Mouse (Mus musculus): Measurements from ENCODE around the gene Fuca1. TPM values are rescaled to one million over a fixed set of nuclear protein-coding genes. Genes with fewer than 3 reads are reported as not detected.

Fuca1 gene
- polyA plus RNA-seq, 1 experiment from 2014 or later: 51.6 TPM

Other genes with a start within 250 kb of the Fuca1 start
- gene Ifnlr1, start 234.4 kb upstream of the Fuca1 start, polyA plus RNA-seq (2016; fragmentation: Nextera tagmentation; extraction: Ambion mirVana): 1.4 and 1.8 TPM in 2 replicates
- gene Il22ra1, start 192.6 kb upstream of the Fuca1 start, polyA plus RNA-seq (2016; fragmentation: Nextera tagmentation; extraction: Ambion mirVana): not detected in 2 replicates
- 1.1 and 1.3 TPM in 2 replicates for gene Myom3, start 161.0 kb upstream of the Fuca1 start, polyA plus RNA-seq (2016; fragmentation: Nextera tagmentation; extraction: Ambion mirVana)
- gene Srsf10, start 65.0 kb upstream of the Fuca1 start, polyA plus RNA-seq (2016; fragmentation: Nextera tagmentation; extraction: Ambion mirVana): 342 and 361 TPM in 2 replicates
- 177 and 187 TPM in 2 replicates for gene Pnrc2, start 46.9 kb upstream of the Fuca1 start, polyA plus RNA-seq (2016; fragmentation: Nextera tagmentation; extraction: Ambion mirVana)
- 0.19 and 0.38 TPM in 2 replicates for gene Cnr2, start 25.3 kb upstream of the Fuca1 start, polyA plus RNA-seq (2016; fragmentation: Nextera tagmentation; extraction: Ambion mirVana)
- gene Hmgcl, start 25.7 kb downstream of the Fuca1 start, polyA plus RNA-seq (2016; fragmentation: Nextera tagmentation; extraction: Ambion mirVana): 76.3 and 81.5 TPM in 2 replicates
- gene Gale, start 43.0 kb downstream of the Fuca1 start, polyA plus RNA-seq (2016; fragmentation: Nextera tagmentation; extraction: Ambion mirVana): 29.1 and 31.2 TPM in 2 replicates
- gene Lypla2, start 51.9 kb downstream of the Fuca1 start, polyA plus RNA-seq (2016; fragmentation: Nextera tagmentation; extraction: Ambion mirVana): 124 and 126 TPM in 2 replicates
- 64.4 and 65.2 TPM in 2 replicates for gene Pithd1, start 66.5 kb downstream of the Fuca1 start, polyA plus RNA-seq (2016; fragmentation: Nextera tagmentation; extraction: Ambion mirVana)
- 41.9 and 43.4 TPM in 2 replicates for gene Eloa, start 101.0 kb downstream of the Fuca1 start, polyA plus RNA-seq (2016; fragmentation: Nextera tagmentation; extraction: Ambion mirVana)
- gene Rpl11, start 132.7 kb downstream of the Fuca1 start, polyA plus RNA-seq (2016; fragmentation: Nextera tagmentation; extraction: Ambion mirVana): 390 and 392 TPM in 2 replicates
- gene Id3, start 222.8 kb downstream of the Fuca1 start, polyA plus RNA-seq (2016; fragmentation: Nextera tagmentation; extraction: Ambion mirVana): 612 and 623 TPM in 2 replicates

Data from embryonic facial prominence, embryonic 12.5 days (tissue).